Mouse (Mus musculus) ES-E14 (cell line): ENCODE data around the gene Slc25a34. TPM values are rescaled to one million over a fixed set of nuclear protein-coding genes. Genes with fewer than 3 reads are reported as not detected.
A peak's percentile ranks its signal among the peaks of the same experiment; 100 is the strongest.

Experiments
- DNase-seq: peaks from one replicate; pipeline ENCODE4 v3.0.0-alpha.2; 2013; ENCODE audit warnings: low read depth, low spot score
- H3K27ac ChIP-seq: 2 replicates; pipeline ENCODE4 v1.5.1; 2012; ENCODE audit warnings: low read depth, mild to moderate bottlenecking, low read length, moderate library complexity, mixed read lengths; ENCODE audit not compliant: poor library complexity, insufficient read depth, severe bottlenecking
- H3K36me3 ChIP-seq: 2 replicates; pipeline ENCODE4 v1.6.1; 2012; ENCODE audit warnings: mild to moderate bottlenecking, low read length, moderate library complexity, mixed read lengths; ENCODE audit not compliant: control insufficient read depth, poor library complexity, insufficient read depth, severe bottlenecking
- H3K4me1 ChIP-seq, 2 experiments: fragments of 150-350 bp in 1 of 2; sonication (generic) in 1 of 2; 2 replicates each; pipeline ENCODE4 v1.6.1; 2012; ENCODE audit warnings: low read length in 2 of 2, mild to moderate bottlenecking in 1 of 2, mixed read lengths in 1 of 2; ENCODE audit not compliant: control insufficient read depth in 2 of 2, insufficient read depth in 2 of 2, poor library complexity in 1 of 2
- H3K4me3 ChIP-seq, 2 experiments: fragments of 150-350 bp in 1 of 2; sonication (generic) in 1 of 2; 2 replicates each; pipeline ENCODE4 v1.5.1; 2012; ENCODE audit warnings: low read length in 2 of 2, low read depth in 1 of 2, mild to moderate bottlenecking in 1 of 2, mixed read lengths in 1 of 2; ENCODE audit not compliant: insufficient read depth in 1 of 2, poor library complexity in 1 of 2, severe bottlenecking in 1 of 2
- H3K9ac ChIP-seq: 2 replicates; pipeline ENCODE4 v1.6.1; 2012; ENCODE audit warnings: low read depth, mild to moderate bottlenecking, low read length, mixed read lengths; ENCODE audit not compliant: poor library complexity, insufficient read depth, severe bottlenecking
- H3K9me3 ChIP-seq: fragments of 150-350 bp; sonication (generic); 2 replicates; pipeline ENCODE4 v1.6.1; 2012; ENCODE audit warnings: low read depth, mild to moderate bottlenecking, low read length; ENCODE audit not compliant: control insufficient read depth, insufficient read depth
- CHD2 ChIP-seq: IDR thresholded peaks from 2 replicates; pipeline ENCODE4 v1.6.1; 2014; ENCODE audit warnings: mild to moderate bottlenecking, low read depth, low read length, inconsistent platforms
- HCFC1 ChIP-seq: IDR thresholded peaks from 2 replicates; pipeline ENCODE4 v1.6.1; 2012; ENCODE audit warnings: low read length, inconsistent platforms, borderline replicate concordance; ENCODE audit not compliant: insufficient read depth
- MAFK ChIP-seq: IDR thresholded peaks from 2 replicates; pipeline ENCODE4 v1.6.1; 2014; ENCODE audit warnings: mild to moderate bottlenecking, low read depth, low read length, inconsistent platforms; ENCODE audit not compliant: insufficient read depth
- ZC3H11A ChIP-seq: IDR thresholded peaks from 2 replicates; pipeline ENCODE4 v1.6.1; 2012; ENCODE audit warnings: low read depth, mild to moderate bottlenecking, inconsistent platforms, low read length, borderline replicate concordance
- ZNF384 ChIP-seq: IDR thresholded peaks from 2 replicates; pipeline ENCODE4 v1.6.1; 2012; ENCODE audit warnings: low read depth, low read length, inconsistent platforms
- in situ Hi-C, 2 experiments: fragments of 600-800 bp; cut with MboI; formaldehyde crosslinking; loops; one replicate each; pipeline ENCODE4 v1.15.1; 2025; ENCODE audit warnings: low sequenced_read_pairs in 2 of 2, inconsistent platforms in 1 of 2; ENCODE audit not compliant: unreplicated experiment in 2 of 2
- total RNA-seq: library from RNA; depleted of rRNA; stranded (reverse); fragments of 300-350 nt; gene quantifications from 2 replicates; pipeline ENCODE4 v1.2.3, GENCODE M21; 2012

The Slc25a34 gene
- total RNA-seq, 1 experiment: 0.76 TPM

DNA sequence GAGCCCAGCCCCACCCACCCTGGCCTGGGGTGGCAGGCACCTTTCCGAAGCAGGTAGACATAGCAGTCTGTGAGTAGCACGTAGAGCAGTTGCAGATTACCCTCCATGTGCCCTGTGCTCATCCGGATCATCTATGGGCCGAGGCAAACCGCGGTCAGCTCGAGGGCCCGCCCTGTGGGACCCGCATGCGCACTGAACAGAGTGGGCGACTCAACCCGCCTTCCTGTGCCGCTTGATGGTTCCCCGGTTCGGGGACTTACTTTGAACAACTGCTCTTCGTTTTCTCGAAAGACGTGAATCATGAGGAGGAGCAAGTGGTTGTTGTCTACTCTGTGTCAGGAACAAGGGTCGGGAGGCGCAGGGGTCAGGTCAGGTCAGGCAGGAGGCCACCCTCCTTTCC is 7.6 kb upstream of the Slc25a34 start:
- Histone ChIP-seq H3K27ac (no peak overlapping the region), H3K36me3 (peaks cover 2% of the 10 kb centered on the region; the same call in 1 of the 2 replicates), H3K4me1 (peaks cover 0 to 12% of the 10 kb centered on the region in 2 experiments; a peak in 1 of 4 replicates), H3K4me3 (peak overlapping the region in 1 of 2 experiments; percentile 9; a peak in 1 of 4 replicates), H3K9ac (no peak overlapping the region), H3K9me3 (no peaks in the 10 kb centered on the region)
- in situ Hi-C loops: no loop called here
- no peak for TF ChIP-seq CHD2
- no peak for TF ChIP-seq HCFC1
- TF ChIP-seq ZNF384: no peak
- no peak for TF ChIP-seq ZC3H11A
- no peak for TF ChIP-seq MAFK
- no peak for DNase-seq

DNA sequence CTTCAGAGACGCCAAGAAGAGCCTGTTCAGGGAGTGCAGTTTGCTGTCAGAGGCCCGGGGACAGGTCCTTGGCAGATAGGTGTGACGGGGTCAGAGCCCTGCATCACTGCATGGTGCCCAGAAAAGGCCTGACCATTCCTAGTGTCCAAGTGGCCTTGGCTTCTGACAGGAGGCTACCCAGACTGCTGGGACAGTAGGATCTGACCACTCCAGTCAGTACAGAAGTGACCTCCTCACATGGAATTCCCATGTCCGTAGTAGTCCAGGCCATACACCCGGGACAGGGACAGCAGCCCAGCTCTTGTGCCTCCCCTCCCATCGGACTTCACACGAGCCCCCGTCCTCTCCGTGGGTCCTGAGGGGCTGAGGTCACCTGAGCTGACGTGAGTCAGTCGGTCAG is 6.4 kb upstream of the Slc25a34 start:
- Histone ChIP-seq H3K4me1 (peaks cover 0 to 13% of the 10 kb centered on the region in 2 experiments; a peak in 1 of 4 replicates), H3K27ac (no peak overlapping the region), H3K36me3 (peaks cover 2% of the 10 kb centered on the region; the same call in 1 of the 2 replicates), H3K4me3 (no peak overlapping the region), H3K9me3 (no peaks in the 10 kb centered on the region), H3K9ac (no peak overlapping the region)
- TF ChIP-seq MAFK (no peak), ZNF384 (no peak), HCFC1 (no peak), ZC3H11A (no peak), CHD2 (no peak)
- in situ Hi-C loops: no loop called here
- DNase-seq: no peak

DNA sequence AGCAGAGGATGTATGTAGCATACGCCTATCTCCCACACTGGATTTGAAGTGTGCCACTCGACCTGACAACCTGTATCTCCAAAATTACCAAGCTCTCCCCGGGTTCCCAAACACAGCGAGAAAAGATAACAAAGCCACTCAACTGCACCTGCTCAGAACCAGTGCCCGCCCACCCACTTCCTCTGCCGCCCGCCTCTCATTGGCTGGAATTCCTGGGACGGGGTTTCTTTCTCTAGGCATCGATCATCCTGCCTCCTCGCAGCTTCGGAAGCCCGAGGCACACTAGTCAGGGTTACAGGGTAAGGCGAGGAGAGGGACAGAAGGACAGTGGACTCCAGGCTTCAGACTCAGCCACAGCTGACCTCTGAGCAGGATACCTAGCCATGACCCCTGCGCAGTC is 5.0 kb upstream of the Slc25a34 start:
- Histone ChIP-seq H3K27ac (no peak overlapping the region), H3K36me3 (peaks cover 2% of the 10 kb centered on the region; the same call in 1 of the 2 replicates), H3K4me1 (peaks cover 0 to 16% of the 10 kb centered on the region in 2 experiments; a peak in 3 of 4 replicates), H3K9me3 (no peaks in the 10 kb centered on the region), H3K4me3 (peak overlapping the region in 1 of 2 experiments; percentile 26; a peak in 1 of 4 replicates), H3K9ac (no peak overlapping the region)
- in situ Hi-C loops: no loop called here
- TF ChIP-seq HCFC1: no peak
- no peak for TF ChIP-seq ZNF384
- no peak for TF ChIP-seq ZC3H11A
- no peak for TF ChIP-seq CHD2
- no peak for TF ChIP-seq MAFK
- no peak for DNase-seq

DNA sequence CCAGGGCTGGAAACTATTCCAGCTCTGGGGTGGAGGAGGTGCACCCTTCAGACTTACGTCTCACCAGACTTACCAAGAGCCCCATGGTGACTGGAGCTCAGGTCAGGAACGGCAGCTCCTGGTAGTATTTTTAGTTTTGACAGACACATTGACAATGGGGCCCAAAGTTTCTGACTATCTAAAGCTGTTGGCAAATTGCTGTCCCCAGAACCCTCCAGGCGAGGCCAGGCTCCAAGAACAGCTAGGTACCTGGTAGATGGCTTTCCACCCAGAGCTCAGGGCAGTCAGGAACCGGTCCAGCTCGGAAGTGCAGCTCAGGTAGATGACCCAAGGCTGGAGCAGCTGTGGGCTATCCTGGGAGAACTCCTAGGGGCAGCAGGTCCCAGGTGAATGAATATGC is 3.9 kb upstream of the Slc25a34 start:
- Histone ChIP-seq H3K36me3 (peaks cover 2% of the 10 kb centered on the region; the same call in 1 of the 2 replicates), H3K9me3 (no peaks in the 10 kb centered on the region), H3K4me1 (peaks cover 0 to 18% of the 10 kb centered on the region in 2 experiments; a peak in 3 of 4 replicates), H3K9ac (no peak overlapping the region), H3K4me3 (no peak overlapping the region), H3K27ac (no peak overlapping the region)
- in situ Hi-C loops: no loop called here
- TF ChIP-seq HCFC1 (no peak), ZC3H11A (no peak), ZNF384 (no peak), MAFK (no peak), CHD2 (no peak)
- no peak for DNase-seq
